Mouse (Mus musculus): Measurements from ENCODE around the gene Crtc2.

Gene Crtc2

DNA sequence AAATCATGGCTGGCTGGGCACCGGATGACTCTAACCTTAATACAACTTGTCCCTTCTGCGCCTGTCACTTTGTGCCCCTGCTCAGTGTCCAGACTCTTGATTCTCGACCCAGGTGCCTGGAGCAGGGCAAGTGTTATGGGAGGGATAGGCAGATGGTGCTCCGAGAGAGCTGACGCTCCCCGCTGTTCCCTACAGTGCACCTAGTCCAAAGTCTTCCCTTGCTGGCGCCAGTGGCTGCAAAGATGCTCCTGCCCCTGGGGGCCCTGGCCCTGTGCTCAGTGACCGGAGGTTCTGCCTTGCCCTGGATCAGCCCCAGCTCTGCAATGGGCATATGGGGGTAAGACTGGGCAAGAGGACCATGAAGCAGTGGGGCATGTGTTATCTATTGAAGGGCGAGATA is 23.8 kb downstream of the Crtc2 start:
- no peak for TF ChIP-seq GATA4 (IDR thresholded peaks at IDR 0.05; ENCODE audit: insufficient replicate concordance, low read length)

DNA sequence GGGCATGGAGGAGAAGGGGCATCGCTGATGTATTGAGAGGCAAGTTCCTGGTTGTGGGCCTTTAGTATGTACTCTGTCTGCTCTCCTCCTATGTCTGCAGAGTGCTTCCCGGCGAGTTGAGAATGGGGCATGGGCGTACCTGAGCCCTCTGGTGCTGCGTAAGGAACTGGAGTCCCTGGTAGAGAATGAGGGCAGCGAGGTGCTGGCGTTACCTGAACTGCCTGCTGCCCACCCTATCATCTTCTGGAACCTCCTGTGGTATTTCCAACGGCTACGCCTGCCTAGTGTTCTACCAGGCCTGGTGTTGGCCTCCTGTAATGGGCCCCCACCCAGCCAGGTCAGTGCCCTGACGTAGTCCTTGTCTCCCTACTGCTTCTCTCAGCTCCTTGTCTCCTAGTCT is 24.2 kb downstream of the Crtc2 start:
- no peak for TF ChIP-seq GATA4 (IDR thresholded peaks at IDR 0.05; ENCODE audit: insufficient replicate concordance, low read length)

DNA sequence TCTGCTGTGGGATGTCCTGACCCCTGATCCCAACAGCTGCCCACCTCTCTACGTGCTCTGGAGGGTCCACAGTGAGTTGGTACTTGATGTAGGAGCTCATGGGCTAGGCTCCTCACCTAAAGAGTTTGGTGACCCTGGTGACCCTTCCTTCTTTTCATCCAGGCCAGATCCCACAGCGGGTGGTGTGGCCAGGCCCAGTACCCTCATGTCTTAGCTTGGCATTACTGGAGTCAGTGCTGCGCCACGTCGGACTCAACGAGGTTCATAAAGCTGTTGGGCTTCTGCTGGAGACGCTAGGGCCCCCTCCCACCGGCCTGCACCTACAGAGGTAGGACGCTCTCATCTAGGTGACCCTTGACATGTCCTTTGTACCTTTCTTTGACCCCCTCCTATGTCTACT is 25.3 kb downstream of the Crtc2 start:
- no peak for TF ChIP-seq GATA4 (IDR thresholded peaks at IDR 0.05; ENCODE audit: insufficient replicate concordance, low read length)

DNA sequence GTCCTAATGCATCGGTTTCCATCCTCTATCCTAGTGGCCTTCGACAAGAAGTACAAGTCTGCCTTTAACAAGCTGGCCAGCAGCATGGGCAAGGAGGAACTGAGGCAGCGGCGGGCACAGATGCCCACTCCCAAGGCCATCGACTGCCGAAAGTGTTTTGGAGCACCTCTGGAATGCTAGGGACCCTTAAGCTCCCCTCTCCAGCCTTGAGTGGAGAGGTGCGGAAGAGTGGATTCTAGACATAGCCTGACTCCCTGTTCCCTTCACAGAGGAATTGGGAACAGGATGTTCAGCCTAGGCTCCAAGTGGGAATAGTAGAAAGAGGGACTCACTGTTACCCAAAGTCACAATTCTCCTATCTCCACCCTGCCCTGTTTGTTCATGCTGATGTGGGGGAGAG is 25.8 kb downstream of the Crtc2 start:
- TF ChIP-seq GATA4 (IDR thresholded peaks at IDR 0.05; ENCODE audit: insufficient replicate concordance, low read length): no peak

DNA sequence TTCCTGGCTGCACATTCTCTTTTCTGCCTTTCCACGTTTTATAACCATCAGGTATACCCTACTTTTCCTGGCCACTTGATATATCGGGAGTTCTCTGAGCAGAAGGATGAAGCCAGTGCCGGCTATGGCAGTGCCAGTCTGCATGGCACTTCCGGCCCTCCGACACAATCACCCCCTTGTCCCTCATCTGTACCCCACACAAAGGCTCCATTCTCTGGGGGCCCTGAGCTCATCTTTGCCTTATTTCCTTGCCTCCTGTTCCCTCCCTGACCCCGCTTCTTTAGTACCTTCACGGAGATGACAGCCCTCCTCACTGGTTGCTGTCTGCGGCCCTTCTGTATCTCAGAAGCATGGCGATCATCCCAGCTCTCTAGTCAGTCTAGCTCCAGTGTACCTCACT is 26.7 kb downstream of the Crtc2 start:
- TF ChIP-seq GATA4 (IDR thresholded peaks at IDR 0.05; ENCODE audit: insufficient replicate concordance, low read length): no peak

DNA sequence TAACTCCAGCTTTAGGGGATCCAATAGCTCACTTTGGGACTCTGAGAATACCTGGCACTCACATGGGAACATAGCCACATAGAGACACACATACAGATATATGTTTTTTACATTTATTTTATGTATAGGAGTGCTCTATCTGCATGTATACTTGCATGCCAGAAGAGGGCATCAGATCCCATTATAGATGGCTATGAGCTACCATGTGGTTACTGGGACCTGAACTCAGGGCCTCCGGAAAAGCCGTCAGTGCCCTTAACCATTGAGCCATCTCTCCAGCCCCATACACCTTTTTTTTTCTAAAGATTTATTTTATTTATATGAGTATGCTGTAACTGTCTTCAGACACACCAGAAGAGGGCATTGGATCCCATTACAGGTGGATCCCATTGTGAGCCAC is 30.2 kb downstream of the Crtc2 start:
- TF ChIP-seq GATA4 (IDR thresholded peaks at IDR 0.05; ENCODE audit: insufficient replicate concordance, low read length): no peak

DNA sequence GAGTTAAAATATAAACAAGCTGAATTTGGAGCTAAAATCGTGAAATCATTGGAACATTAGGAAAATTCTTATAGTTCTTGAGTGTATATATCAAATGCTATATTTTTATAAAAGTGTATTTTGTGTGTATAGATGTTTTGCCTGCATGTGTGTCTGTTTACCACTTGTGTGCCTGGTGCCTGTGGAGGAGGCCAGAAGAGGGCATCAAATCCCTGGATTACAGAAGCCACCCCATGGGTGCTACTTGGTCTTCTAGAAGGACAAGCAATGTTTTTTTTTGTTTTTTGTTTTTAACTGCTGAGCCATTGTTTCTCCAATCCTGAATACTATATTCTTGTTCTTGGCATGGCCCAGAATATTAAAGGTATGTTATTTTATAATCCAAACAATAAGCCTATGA is 36.6 kb downstream of the Crtc2 start:
- no peak for TF ChIP-seq GATA4 (IDR thresholded peaks at IDR 0.05; ENCODE audit: insufficient replicate concordance, low read length)

DNA sequence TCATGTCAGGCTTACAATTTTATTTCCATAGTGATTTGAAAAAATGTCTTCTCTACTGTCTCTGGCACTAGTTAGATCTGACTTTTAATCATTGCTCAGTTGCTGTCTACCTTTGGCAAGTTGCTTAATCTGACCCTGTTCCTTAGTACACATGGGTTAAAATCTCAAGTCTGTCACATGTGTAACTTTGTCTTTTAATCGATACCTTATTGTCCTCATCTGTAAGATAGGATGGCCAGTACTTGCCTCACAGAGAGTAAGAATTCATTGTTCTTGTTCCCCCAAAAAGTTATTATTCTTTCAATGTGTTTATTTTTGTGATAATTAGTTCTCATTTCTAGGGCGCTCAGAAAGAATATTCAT is 38.0 kb downstream of the Crtc2 start:
- no peak for TF ChIP-seq GATA4 (IDR thresholded peaks at IDR 0.05; ENCODE audit: insufficient replicate concordance, low read length)

DNA sequence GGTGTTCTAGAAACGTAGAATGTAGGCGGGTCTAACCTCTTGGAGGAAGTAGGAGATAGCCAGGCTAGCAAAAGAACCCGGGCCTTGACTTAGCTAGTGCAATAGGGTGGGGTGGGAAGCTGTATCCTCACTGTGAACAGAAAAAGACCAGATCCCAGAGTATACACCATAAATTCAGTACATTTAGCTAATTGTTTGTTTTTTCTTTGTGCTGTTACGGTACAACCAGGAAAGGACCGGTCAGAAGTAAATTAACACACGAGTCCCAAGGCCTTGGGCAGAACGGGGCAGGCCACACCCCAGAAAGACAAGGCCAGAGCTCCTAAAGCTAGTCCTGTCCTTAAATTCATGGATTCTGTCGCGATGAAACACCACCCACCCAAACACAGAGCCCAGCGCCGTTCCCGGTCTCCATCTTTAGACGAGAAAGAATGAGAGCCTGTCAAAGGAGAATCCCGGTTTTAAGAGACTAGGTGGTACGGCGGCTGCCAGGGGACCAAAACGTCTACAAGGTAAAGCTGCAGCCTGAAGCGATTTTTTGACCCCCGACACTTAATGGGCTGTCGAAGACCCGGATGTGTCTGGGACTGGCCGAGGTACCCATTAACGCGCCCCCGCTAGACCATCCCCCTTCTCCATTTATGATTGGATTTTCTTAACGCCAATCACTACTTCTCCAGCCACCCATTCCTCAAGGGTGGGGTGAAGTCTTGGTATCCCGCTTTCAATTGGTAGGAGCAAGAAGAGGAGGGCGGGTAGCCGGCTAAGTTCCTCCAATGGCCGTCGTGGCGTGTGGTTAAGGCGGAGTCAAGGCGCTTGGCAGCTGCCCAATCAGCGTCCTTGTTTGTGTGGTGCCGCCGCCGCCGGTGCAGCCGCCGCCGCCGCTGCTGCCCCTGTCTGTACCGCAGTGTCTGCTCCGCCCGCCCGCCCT is 38.6 kb downstream of the Crtc2 start, which contains the start of gene Gatad2b:
Gatad2b (plus strand) TSS at position 834 of the 931 bp plus-strand sequence.
- no peak for TF ChIP-seq GATA4 (IDR thresholded peaks at IDR 0.05; ENCODE audit: insufficient replicate concordance, low read length)

DNA sequence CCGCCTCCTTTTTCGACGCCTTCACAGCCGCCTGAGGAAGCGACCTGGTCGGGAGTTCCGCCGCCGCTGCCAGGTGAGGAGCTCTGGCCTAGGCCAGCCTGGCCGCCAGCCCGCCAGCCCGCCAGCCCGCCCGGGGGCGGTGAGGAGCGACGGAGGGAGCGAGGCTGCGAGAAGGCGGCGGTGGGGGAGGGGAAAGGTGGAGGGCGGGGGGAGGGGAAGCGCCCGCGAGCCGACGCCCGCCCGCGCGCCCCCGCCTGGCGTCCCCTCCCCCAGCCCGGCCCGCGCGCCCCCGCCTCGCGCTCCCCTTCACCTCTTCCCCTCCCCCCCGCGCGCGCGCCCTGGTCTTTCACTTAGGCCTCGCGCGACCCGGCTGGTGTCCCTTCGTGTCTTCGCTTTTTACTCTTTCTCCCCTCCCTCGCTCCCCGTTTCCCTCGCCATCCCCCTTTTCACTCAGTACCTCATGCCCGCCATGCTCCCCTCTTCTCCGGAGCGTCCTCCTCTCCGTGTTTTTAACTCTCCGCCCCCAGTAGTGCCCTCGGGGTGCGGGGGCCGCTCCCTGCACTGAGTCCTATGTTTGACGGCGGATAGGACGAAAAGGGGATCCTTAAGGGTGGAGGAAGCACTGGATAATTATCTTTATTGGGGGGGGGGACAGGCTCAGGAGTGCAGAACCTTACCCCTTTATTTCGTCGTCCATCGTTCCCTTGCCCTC is 39.5 kb downstream of the Crtc2 start:
- no peak for TF ChIP-seq GATA4 (IDR thresholded peaks at IDR 0.05; ENCODE audit: insufficient replicate concordance, low read length)

DNA sequence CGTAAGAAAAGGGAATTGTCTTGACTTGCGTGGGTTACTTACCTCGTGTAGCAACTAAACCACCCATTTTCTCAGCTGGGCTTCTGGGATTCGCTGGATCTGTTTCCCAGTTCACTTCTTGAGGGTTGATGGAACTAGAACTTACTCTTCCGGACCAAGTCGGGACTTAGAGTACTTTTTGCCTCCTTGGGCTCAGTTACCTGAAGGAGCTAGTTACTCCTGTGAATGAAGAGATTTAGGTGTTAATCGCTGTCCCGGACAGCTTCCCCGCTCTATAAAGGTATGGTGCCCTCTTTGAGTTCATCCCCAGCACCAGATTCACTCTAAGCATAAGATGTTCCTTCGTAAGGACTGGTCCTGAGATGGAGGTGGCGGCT is 40.1 kb downstream of the Crtc2 start:
- TF ChIP-seq GATA4 (IDR thresholded peaks at IDR 0.05; ENCODE audit: insufficient replicate concordance, low read length): no peak

DNA sequence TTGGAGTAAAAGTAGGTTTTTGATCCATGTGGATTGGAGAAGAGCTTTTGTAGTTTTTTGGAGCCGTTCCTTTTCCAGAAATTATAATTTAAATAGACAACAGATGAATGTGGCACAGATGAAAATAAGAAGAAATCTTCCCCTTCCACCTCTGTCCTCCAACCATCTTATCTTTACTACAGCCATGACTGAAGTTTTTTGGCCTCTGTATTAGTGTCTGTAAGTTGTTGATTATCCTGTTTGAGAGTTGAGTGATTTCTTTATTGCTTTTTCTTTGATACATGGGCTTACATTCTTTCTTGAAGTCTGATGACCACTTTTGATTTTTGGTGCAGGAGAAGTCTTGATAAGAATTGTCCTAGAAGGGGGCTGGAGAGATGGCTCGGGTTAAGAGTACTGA is 40.7 kb downstream of the Crtc2 start:
- no peak for TF ChIP-seq GATA4 (IDR thresholded peaks at IDR 0.05; ENCODE audit: insufficient replicate concordance, low read length)

DNA sequence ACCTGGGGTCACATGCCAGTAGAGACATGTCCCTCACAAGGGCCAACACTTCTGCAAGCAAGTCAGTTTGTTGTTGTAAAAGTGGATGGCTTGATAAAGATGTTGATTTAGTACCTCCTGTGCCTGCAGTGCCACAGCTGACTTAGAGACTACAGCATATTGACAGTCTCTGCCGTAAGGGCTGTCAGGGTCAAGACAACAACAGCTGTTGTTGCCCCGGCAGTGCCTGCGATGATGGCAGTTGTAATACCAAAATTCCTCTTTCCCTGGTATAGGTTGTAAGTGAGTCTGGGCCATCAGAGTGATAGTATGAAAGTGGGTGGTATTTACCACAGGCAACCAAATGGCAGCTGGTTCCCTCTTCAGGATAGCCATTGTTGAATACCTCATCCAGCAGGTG is 51.8 kb downstream of the Crtc2 start:
- TF ChIP-seq GATA4 (IDR thresholded peaks at IDR 0.05; ENCODE audit: insufficient replicate concordance, low read length): no peak

DNA sequence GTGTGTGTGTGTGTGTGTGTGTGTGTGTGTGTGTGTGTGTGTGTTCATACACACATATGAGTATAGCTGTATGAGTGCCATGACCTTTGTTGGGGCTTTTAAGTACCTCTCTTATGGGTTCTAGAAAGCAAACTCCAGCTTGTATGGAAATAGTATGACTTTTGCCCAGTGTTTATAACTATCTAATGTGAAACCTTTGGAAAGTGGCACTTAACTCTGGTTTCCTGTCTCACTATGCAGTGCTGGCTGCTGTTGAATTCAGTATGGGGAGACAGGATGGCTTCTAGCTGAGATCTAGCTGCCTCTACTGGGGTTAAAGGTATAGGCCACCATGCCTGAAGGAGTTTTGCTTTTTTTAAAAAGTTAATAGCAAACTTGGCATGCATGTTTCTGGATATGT is 55.6 kb downstream of the Crtc2 start:
- TF ChIP-seq GATA4 (IDR thresholded peaks at IDR 0.05; ENCODE audit: insufficient replicate concordance, low read length): no peak

DNA sequence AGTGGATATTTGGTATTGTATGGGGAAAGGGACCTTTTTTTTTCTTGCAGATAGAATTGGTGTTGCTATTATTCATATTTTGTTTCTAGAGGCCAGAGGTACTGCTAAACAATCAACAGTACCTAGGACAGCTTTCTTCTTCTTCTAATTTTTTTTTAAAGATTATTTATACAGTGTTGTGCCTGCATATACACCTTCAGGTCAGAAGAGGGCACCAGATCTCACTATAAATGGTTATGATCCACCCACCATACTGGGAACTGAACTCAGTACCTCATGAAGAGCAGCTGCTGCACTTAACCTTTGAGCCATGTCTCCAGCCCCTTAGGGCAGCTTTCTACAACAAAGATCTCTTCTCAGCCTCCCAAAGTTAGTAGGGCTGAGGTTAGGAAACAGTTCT is 59.4 kb downstream of the Crtc2 start:
- TF ChIP-seq GATA4 (IDR thresholded peaks at IDR 0.05; ENCODE audit: insufficient replicate concordance, low read length): no peak
